Mouse (Mus musculus): ENCODE measurements around the gene Cenpx.
"Not testable (repeated sequence)": the region's sequence is repeated elsewhere in the genome, so short reads cannot be mapped to it uniquely, and the experiment has no call there.

DNA sequence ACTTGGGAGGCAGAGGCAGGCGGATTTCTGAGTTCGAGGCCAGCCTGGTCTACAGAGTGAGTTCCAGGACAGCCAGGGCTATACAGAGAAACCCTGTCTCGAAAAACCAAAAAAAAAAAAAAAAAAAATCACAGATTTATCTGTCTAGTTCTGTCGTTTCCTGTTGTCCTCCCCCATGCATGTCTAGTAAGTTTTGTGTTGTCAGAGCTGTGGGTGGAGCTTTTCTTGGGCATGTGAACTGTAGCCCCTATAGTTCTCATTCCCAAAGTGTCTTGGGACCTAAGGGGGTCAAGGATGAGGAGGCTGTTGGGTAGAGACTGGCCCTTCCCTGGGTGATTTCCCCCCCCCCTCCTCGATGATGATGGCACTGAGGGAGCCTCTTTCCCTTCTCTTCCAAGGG, 37.7 kb downstream of the Cenpx start:
- not testable (repeated sequence) for TF ChIP-seq POLR2A (IDR thresholded peaks at IDR 0.05; ENCODE audit: extremely low read depth, insufficient read depth, low read length); CTCF (IDR thresholded peaks at IDR 0.05; ENCODE audit: low read depth, low read length)

All from liver, adult 2 months (tissue).